Mouse (Mus musculus): Measurements from ENCODE around the gene Yju2. TPM values are rescaled to one million over a fixed set of nuclear protein-coding genes. Genes with fewer than 3 reads are reported as not detected.

Gene Yju2
- total and polyA plus RNA-seq, 2 experiments from 2014 or later = 10.1 to 14.6 TPM

DNA sequence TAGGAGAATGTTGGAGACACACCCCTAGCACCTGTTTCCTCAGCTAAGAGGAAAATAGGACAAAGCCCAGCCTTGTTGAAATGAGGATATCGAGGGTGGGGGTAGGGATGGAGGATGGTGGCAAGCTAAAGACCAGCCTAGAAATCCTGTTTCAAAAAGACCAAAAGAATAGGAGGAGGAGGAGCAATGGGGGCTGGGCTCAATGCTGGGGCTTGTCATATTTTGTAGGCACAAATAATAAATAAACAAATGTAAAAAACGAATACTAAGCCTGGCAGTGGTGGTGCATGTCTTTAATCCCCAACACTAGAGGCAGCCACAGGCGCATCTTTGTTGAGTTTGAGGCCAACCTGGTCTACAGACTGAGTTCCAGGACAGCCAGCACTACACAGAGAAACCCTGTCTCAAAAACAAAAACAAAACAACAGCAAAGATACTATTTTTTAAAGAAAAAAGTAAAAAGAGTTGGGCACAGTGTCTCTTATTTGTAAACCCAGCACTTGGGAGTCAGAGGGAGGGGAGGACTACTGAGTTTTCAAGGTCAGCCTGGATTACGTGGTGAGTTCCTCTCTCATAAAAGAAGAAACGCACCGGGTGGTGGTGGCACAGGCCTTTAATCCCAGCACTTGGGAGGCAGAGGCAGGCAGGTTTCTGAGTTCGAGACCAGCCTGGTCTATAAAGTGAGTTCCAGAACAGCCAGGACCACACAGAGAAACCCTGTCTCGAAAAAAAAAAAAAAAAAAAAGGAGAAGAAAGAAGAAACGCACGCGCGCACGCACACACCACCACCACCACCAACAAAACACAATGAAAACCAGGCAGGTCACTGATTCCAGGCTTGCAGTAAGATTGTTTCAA lies 944 bp upstream of the Yju2 start:
- TF ChIP-seq CTCF (IDR thresholded peaks at IDR 0.05) = no peak
- Histone ChIP-seq H3K4me3 (ENCODE audit: low read depth, low read length) (peak overlapping the region; percentile 42), H3K27me3 (ENCODE audit: insufficient read depth, low read length) (no peaks in the 10 kb centered on the region), H3K36me3 (ENCODE audit: insufficient read depth, low read length) (peaks cover 10% of the 10 kb centered on the region; the same call in 1 of the 2 replicates), H3K4me1 (ENCODE audit: insufficient read depth, low read length) (peaks cover 10% of the 10 kb centered on the region; the same call in 1 of the 2 replicates), H3K9me3 (ENCODE audit: low read length) (no peaks in the 10 kb centered on the region), H3K4me2 (ENCODE audit: low read depth, low read length, poor library complexity, severe bottlenecking) (peak overlapping the region; percentile 57), H3K9ac (replicated peaks; ENCODE audit: low read length, poor library complexity, severe bottlenecking) (no peak overlapping the region), H3K27ac (ENCODE audit: low read depth, low read length) (peak overlapping the region; percentile 82)
- 75% methylated on average over 13 of the region's 13 CpGs for WGBS
- ATAC-seq (ENCODE audit: low FRiP score) (no peak), DNase-seq (ENCODE audit: low spot score) (no peak)

DNA sequence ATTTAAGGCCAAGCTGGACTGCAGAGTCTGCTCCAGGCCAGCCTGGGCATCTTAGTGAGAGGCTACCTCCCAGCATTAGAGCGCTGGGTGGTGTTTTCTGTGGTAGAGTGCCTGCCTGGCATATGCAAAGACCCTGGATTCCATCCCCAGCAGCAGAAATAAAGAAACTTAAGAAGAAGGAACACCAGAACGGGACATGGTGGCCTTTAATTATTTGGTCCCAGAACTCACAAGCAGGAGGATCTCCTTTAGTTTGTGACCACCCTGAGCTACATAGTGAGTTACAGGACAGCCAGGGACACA lies 364 bp upstream of the Yju2 start:
- Histone ChIP-seq H3K27me3 (ENCODE audit: insufficient read depth, low read length) (no peaks in the 10 kb centered on the region), H3K4me3 (ENCODE audit: low read depth, low read length) (peak overlapping the region; percentile 42), H3K27ac (ENCODE audit: low read depth, low read length) (peak overlapping the region; percentile 82), H3K36me3 (ENCODE audit: insufficient read depth, low read length) (peaks cover 10% of the 10 kb centered on the region), H3K4me2 (ENCODE audit: low read depth, low read length, poor library complexity, severe bottlenecking) (peak overlapping the region; percentile 57), H3K4me1 (ENCODE audit: insufficient read depth, low read length) (peaks cover 10% of the 10 kb centered on the region; the same call in 1 of the 2 replicates), H3K9me3 (ENCODE audit: low read length) (no peaks in the 10 kb centered on the region), H3K9ac (replicated peaks; ENCODE audit: low read length, poor library complexity, severe bottlenecking) (0 out of 2 replicates have a peak overlapping the region, but pooled peaks have one; percentile 24)
- 21% methylated on average over 2 of the region's 2 CpGs for WGBS
- no peak for TF ChIP-seq CTCF (IDR thresholded peaks at IDR 0.05)
- ATAC-seq (ENCODE audit: low FRiP score) (no peak), DNase-seq (ENCODE audit: low spot score) (no peak)

DNA sequence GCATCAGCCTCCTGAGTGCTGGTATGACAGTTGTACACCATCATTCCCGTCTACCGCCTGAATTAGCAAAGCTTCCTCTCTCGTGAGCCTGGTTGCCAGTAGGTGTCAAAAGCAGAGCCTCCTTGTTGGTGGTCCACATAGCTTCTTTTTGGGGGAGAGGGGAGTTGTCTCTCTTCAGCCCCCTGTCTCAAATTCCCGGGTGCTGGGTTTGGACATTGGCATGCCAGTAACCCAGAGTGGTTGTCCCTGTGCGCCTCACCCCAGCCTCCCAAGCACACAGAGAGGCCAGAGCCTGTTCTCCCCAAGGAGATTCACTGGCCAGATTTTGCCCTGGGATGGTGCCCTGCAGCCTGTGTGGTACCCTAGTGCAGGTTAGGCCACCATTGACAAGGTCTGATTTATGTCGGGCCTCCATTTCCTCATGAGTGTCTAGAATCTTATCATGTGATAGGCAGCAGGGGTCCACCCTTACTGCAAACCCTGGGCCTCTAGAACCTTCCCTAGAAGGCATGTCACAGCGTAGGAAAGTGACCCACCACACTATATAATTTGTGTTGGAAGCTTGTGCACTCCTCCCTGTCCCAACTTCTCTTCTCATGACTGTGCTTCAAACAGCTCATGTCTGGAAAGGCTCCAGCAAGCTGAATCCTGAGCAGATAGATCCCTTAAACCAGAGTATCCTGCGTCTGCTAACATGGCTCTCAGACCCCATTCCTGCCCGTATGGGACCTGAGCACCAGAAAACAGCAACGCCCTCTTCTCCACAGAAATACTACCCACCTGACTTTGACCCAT lies 1.2 kb downstream of the Yju2 start:
- H3K27ac ChIP-seq (ENCODE audit: low read depth, low read length) = peak overlapping the region; percentile 82; the same call in 1 of the 2 replicates
- 81% methylated on average over 10 of the region's 10 CpGs for WGBS
- H3K4me2 ChIP-seq (ENCODE audit: low read depth, low read length, poor library complexity, severe bottlenecking) = peak overlapping the region; percentile 44
- peak overlapping the region; percentile 36; the same call in 1 of the 2 replicates for H3K9ac ChIP-seq (replicated peaks; ENCODE audit: low read length, poor library complexity, severe bottlenecking)
- DNase-seq (ENCODE audit: low spot score) (no peak), ATAC-seq (ENCODE audit: low FRiP score) (no peak)
- no peaks in the 10 kb centered on the region for H3K9me3 ChIP-seq (ENCODE audit: low read length)
- H3K4me3 ChIP-seq (ENCODE audit: low read depth, low read length) = peak overlapping the region; percentile 42
- no peaks in the 10 kb centered on the region for H3K27me3 ChIP-seq (ENCODE audit: insufficient read depth, low read length)
- no peak for TF ChIP-seq CTCF (IDR thresholded peaks at IDR 0.05)
- peaks cover 16% of the 10 kb centered on the region for H3K36me3 ChIP-seq (ENCODE audit: insufficient read depth, low read length)
- peaks cover 10% of the 10 kb centered on the region; the same call in 1 of the 2 replicates for H3K4me1 ChIP-seq (ENCODE audit: insufficient read depth, low read length)

DNA sequence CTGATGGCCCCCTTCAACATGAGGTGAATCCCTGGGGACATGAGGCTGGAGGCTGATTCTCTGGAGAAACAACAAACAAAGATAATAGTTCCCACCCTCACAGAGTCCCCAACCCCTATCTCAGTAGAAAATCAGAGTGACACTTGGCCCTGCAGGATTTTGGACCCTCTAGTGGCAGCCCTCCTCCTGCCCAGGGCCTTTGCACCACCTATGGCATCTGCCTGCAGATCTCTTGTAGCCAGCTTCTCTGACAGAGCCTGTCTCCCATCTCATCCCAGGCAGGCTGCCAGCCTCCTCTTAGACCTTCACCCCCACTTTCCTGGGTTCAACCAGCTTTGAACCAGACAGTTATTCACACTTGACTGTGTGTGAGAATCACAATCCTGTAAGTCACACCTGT lies 1.9 kb downstream of the Yju2 start:
- no peak for DNase-seq (ENCODE audit: low spot score)
- peaks cover 19% of the 10 kb centered on the region for H3K36me3 ChIP-seq (ENCODE audit: insufficient read depth, low read length)

DNA sequence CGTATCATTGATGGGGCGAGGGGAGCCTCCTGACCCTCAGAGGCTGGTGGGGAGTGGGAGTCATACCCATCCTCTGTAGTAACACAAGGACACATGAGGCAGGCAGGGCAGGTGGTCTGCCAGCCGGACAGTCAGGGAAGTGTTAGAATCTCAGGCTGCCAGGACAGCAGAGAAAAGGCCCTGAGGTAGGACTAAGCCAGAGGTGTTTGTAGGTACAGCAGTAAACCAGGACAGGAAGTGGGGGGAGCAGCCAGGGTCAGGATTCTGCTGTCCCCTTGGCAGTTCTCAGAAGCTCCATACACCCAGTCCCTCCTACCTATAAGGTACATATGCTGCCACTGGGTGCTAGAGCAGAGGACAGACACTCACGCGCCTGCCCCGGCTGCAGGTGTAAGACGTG lies 2.7 kb downstream of the Yju2 start:
- Histone ChIP-seq H3K9ac (replicated peaks; ENCODE audit: low read length, poor library complexity, severe bottlenecking) (no peak overlapping the region), H3K27me3 (ENCODE audit: insufficient read depth, low read length) (no peaks in the 10 kb centered on the region), H3K9me3 (ENCODE audit: low read length) (no peaks in the 10 kb centered on the region), H3K4me2 (ENCODE audit: low read depth, low read length, poor library complexity, severe bottlenecking) (no peak overlapping the region), H3K4me3 (ENCODE audit: low read depth, low read length) (no peak overlapping the region), H3K36me3 (ENCODE audit: insufficient read depth, low read length) (peaks cover 22% of the 10 kb centered on the region), H3K4me1 (ENCODE audit: insufficient read depth, low read length) (peaks cover 10% of the 10 kb centered on the region; the same call in 1 of the 2 replicates), H3K27ac (ENCODE audit: low read depth, low read length) (no peak overlapping the region)
- DNase-seq (ENCODE audit: low spot score) = no peak
- 91% methylated on average over 7 of the region's 7 CpGs for WGBS
- ATAC-seq (ENCODE audit: low FRiP score) = no peak
- no peak for TF ChIP-seq CTCF (IDR thresholded peaks at IDR 0.05)

More for the DNA sequence above, 1.9 kb downstream of the Yju2 start:
- H3K9me3 ChIP-seq (ENCODE audit: low read length) = no peaks in the 10 kb centered on the region
- no peaks in the 10 kb centered on the region for H3K27me3 ChIP-seq (ENCODE audit: insufficient read depth, low read length)
- peaks cover 10% of the 10 kb centered on the region; the same call in 1 of the 2 replicates for H3K4me1 ChIP-seq (ENCODE audit: insufficient read depth, low read length)
- H3K4me3 ChIP-seq (ENCODE audit: low read depth, low read length) = no peak overlapping the region
- TF ChIP-seq CTCF (IDR thresholded peaks at IDR 0.05) = no peak
- ATAC-seq (ENCODE audit: low FRiP score) = no peak
- no peak overlapping the region for H3K4me2 ChIP-seq (ENCODE audit: low read depth, low read length, poor library complexity, severe bottlenecking)
- no peak overlapping the region for H3K27ac ChIP-seq (ENCODE audit: low read depth, low read length)
- H3K9ac ChIP-seq (replicated peaks; ENCODE audit: low read length, poor library complexity, severe bottlenecking) = no peak overlapping the region
